Comparison of ENCODE assay signal across 9 mouse cellular contexts in genomic region chr4:133009131-133009530, GRCm38 (mm10). TPM values are rescaled to one million over a fixed set of nuclear protein-coding genes. Genes with fewer than 3 reads are reported as not detected.
DNase-seq lines count a peak whose midpoint lies in the region; ATAC-seq and TF ChIP-seq lines count a peak whose summit lies in the region.
"Had no signal": no experiment of that assay in that cellular context is flagged by ENCODE, and none has a peak within 500 bp of the region (broad histone marks: within the 10 kb centered on the region; RNA-seq: fewer than 3 reads in every experiment).

No protein-coding gene starts in this region.

- H3K36me3 ChIP-seq in intestine, postnatal 0 days (ENCODE audit: control insufficient read depth, insufficient read depth): no peaks in the 10 kb centered on the region
- no peaks in the 10 kb centered on the region for H3K36me3 ChIP-seq in intestine, embryonic 16.5 days (ENCODE audit: control insufficient read depth, insufficient read depth, low read length)
- no peaks in the 10 kb centered on the region for H3K36me3 ChIP-seq in CH12.LX (replicated peaks in 1 of 2; ENCODE audit: control insufficient read depth in 1 of 2, insufficient read depth in 1 of 2, low read length in 1 of 2)

- TF ChIP-seq POLR2A in CH12.LX (IDR thresholded peaks at IDR 0.05; ENCODE audit: low read depth, low read length): no peak

- 2% methylated on average over 4 of the region's 4 CpGs for WGBS in intestine, postnatal 0 days
- WGBS in intestine, embryonic 16.5 days: 3% methylated on average over 4 of the region's 4 CpGs

- no peak overlapping the region for H3K27ac ChIP-seq in intestine, postnatal 0 days (ENCODE audit: low read depth, low read length)
- H3K27ac ChIP-seq in intestine, embryonic 16.5 days (ENCODE audit: low read length): no peak overlapping the region
- no peak overlapping the region for H3K27ac ChIP-seq in CH12.LX (ENCODE audit: insufficient read depth, low read depth)

- H3K9ac ChIP-seq in intestine, postnatal 0 days (ENCODE audit: low read depth, low read length): no peak overlapping the region
- no peak overlapping the region for H3K9ac ChIP-seq in intestine, embryonic 16.5 days (ENCODE audit: low read depth, low read length)
- H3K9ac ChIP-seq in CH12.LX (ENCODE audit: insufficient read depth, low read depth): no peak overlapping the region

- no peak for TF ChIP-seq EP300 in CH12.LX (IDR thresholded peaks at IDR 0.05; ENCODE audit: low read length)

- ATAC-seq in intestine, postnatal 0 days: no peak
- no peak for ATAC-seq in intestine, embryonic 16.5 days

- in situ Hi-C loops in CH12.LX (cut with MboI; ENCODE audit: low pct_ligation_motif_present, low pct_unique_long_range_greater_than_20kb, low sequenced_read_pairs): loop anchor here (10.0 kb wide), 1 partner anchor 296 kb away; no protein-coding TSS in a partner anchor

- no peak overlapping the region for H3K4me3 ChIP-seq in intestine, postnatal 0 days (ENCODE audit: low read depth, low read length)
- no peak overlapping the region for H3K4me3 ChIP-seq in intestine, embryonic 16.5 days (ENCODE audit: low read length)
- no peak overlapping the region for H3K4me3 ChIP-seq in CH12.LX (replicated peaks in 1 of 3; ENCODE audit: low read depth in 2 of 3, low read length in 2 of 3, poor library complexity in 1 of 3)
- H3K4me3 ChIP-seq: erythroblast, embryonic 14.5 days had no signal

- no peaks in the 10 kb centered on the region for H3K9me3 ChIP-seq in intestine, postnatal 0 days (ENCODE audit: control insufficient read depth)
- H3K9me3 ChIP-seq in intestine, embryonic 16.5 days (ENCODE audit: control insufficient read depth, low read length): no peaks in the 10 kb centered on the region
- no peaks in the 10 kb centered on the region for H3K9me3 ChIP-seq in CH12.LX (replicated peaks; ENCODE audit: low read length)

- peak; percentile 90 for TF ChIP-seq CTCF in intestine, postnatal 0 days (IDR thresholded peaks at IDR 0.05; ENCODE audit: low read depth)
- peak; percentile 85 to 93 for TF ChIP-seq CTCF in CH12.LX (conservative IDR thresholded peaks at IDR 0.05 in 1 of 2, IDR thresholded peaks at IDR 0.05 in 1 of 2; ENCODE audit: low read depth in 2 of 2, low read length in 2 of 2)

- H3K4me2 ChIP-seq in intestine, postnatal 0 days (replicated peaks; ENCODE audit: low read depth): no peak overlapping the region
- H3K4me2 ChIP-seq in intestine, embryonic 16.5 days (ENCODE audit: low read depth, low read length): no peak overlapping the region
- no peak overlapping the region for H3K4me2 ChIP-seq in CH12.LX (ENCODE audit: insufficient read depth, low read depth, poor library complexity, severe bottlenecking)

- no peaks in the 10 kb centered on the region for H3K27me3 ChIP-seq in intestine, postnatal 0 days (replicated peaks; ENCODE audit: control insufficient read depth, insufficient read depth, low read length)
- peaks cover 7% of the 10 kb centered on the region; the same call in 1 of the 2 replicates for H3K27me3 ChIP-seq in intestine, embryonic 16.5 days (replicated peaks; ENCODE audit: control insufficient read depth, insufficient read depth, low read length)
- H3K27me3 ChIP-seq in CH12.LX (replicated peaks): peaks cover 16% of the 10 kb centered on the region

- no peaks in the 10 kb centered on the region; the same call in 1 of the 2 replicates for H3K4me1 ChIP-seq in intestine, postnatal 0 days (replicated peaks; ENCODE audit: control insufficient read depth, insufficient read depth, low read length)
- H3K4me1 ChIP-seq in intestine, embryonic 16.5 days (ENCODE audit: control insufficient read depth, insufficient read depth, low read length): peaks cover 33% of the 10 kb centered on the region
- H3K4me1 ChIP-seq in CH12.LX (ENCODE audit: control insufficient read depth in 1 of 2, insufficient read depth in 2 of 2): peaks cover 6 to 8% of the 10 kb centered on the region in 2 experiments

- DNase-seq in 416B (ENCODE audit: low read depth) (peak; percentile 63), CH12.LX (ENCODE audit: extremely low read depth) (peak; percentile 33)
- DNase-seq in cerebellum, adult 9-11 months: peak; percentile 64
- DNase-seq in kidney, postnatal 36 days: peak; percentile 49 to 81
- DNase-seq in spleen, postnatal 14 days (ENCODE audit: low spot score in 2 of 2): peak; percentile 38 to 61
- no peak for DNase-seq in Muller cell, postnatal 12 days (ENCODE audit: inconsistent ontology term)

- dilution Hi-C loops in CH12.LX (cut with MboI; ENCODE audit: extremely low pct_ligation_motif_present, extremely low pct_unique_long_range_greater_than_20kb, low sequenced_read_pairs): no loop called here

- peaks cover 1% of the 10 kb centered on the region; the same call in 1 of the 2 replicates for H3K79me2 ChIP-seq in CH12.LX (replicated peaks; ENCODE audit: control insufficient read depth, extremely low read depth, insufficient read depth, poor library complexity, severe bottlenecking)

- peak; percentile 92 for TF ChIP-seq RAD21 in CH12.LX (IDR thresholded peaks at IDR 0.05; ENCODE audit: low read depth, low read length)

TF ChIP-seq in CH12.LX, 34 proteins besides CTCF, POLR2A, EP300 and RAD21:
- TF ChIP-seq SMC3 (IDR thresholded peaks at IDR 0.05; ENCODE audit: low read depth, low read length): peak; percentile 79
- peak; percentile 40 for TF ChIP-seq ZC3H11A (IDR thresholded peaks at IDR 0.05; ENCODE audit: low read depth, low read length)
- TF ChIP-seq USF2 (conservative IDR thresholded peaks at IDR 0.05; ENCODE audit: low read depth, low read length): no peak

RNA-seq across cellular contexts. Expression of gene Ahdc1, which starts 1.9 kb away (rescaled TPM):
- 2.4 and 3.1 TPM in 2 replicates for polyA plus RNA-seq in intestine, postnatal 0 days (2015; fragmentation: Nextera tagmentation; extraction: Ambion mirVana)
- 5.3 and 5.7 TPM in 2 replicates for polyA plus RNA-seq in intestine, embryonic 16.5 days (2015; fragmentation: Nextera tagmentation; extraction: Ambion mirVana)
- 7.8 and 8.4 TPM in 2 replicates for total RNA-seq in CH12.LX (2012; rRNA removed)
- 1.0 and 1.6 TPM in 2 replicates for total RNA-seq in CH12.LX (2014; rRNA removed)
- polyA plus RNA-seq in CH12.LX (2012; ENCODE audit: insufficient read length, low read depth): 16.1 and 19.9 TPM in 2 replicates

RNA-seq across cellular contexts. Expression of gene Fgr, which starts 35.2 kb away (rescaled TPM):
- 2.0 and 2.4 TPM in 2 replicates for polyA plus RNA-seq in intestine, postnatal 0 days (2015; fragmentation: Nextera tagmentation; extraction: Ambion mirVana)
- polyA plus RNA-seq in intestine, embryonic 16.5 days (2015; fragmentation: Nextera tagmentation; extraction: Ambion mirVana): 3.1 and 3.5 TPM in 2 replicates
- total RNA-seq in CH12.LX (2012; rRNA removed) (0.04 TPM in 2 replicates), CH12.LX (2014; rRNA removed) (0.13 and 0.23 TPM in 2 replicates)
- 0.24 and 0.70 TPM in 2 replicates for polyA plus RNA-seq in CH12.LX (2012; ENCODE audit: insufficient read length, low read depth)
